Mouse (Mus musculus) cerebellum, adult 11 months (tissue): ENCODE data around the gene Mvb12b.

Experiments
- DNase-seq: peaks from one replicate; pipeline ENCODE4 v3.0.0; 2022

Gene Mvb12b

GRCm38 (mm10) chr2:33717821-33718351 is 169.9 kb downstream of the Mvb12b start:
- no peak for DNase-seq

GRCm38 (mm10) chr2:33717378-33717777 is 170.4 kb downstream of the Mvb12b start:
- no peak for DNase-seq

GRCm38 (mm10) chr2:33716878-33717277 is 170.9 kb downstream of the Mvb12b start:
- no peak for DNase-seq

GRCm38 (mm10) chr2:33714932-33715331 is 172.8 kb downstream of the Mvb12b start:
- DNase-seq, result no peak

- no peak for DNase-seq
These were observed 174.0 kb downstream of the Mvb12b start for GRCm38 (mm10) chr2:33713580-33714260.

GRCm38 (mm10) chr2:33712811-33713210 is 174.9 kb downstream of the Mvb12b start:
- no peak for DNase-seq

GRCm38 (mm10) chr2:33708831-33709230 is 178.9 kb downstream of the Mvb12b start:
- DNase-seq, result no peak

GRCm38 (mm10) chr2:33708096-33708495 is 179.7 kb downstream of the Mvb12b start:
- DNase-seq, result no peak

GRCm38 (mm10) chr2:33706403-33706802 is 181.3 kb downstream of the Mvb12b start:
- DNase-seq, result no peak

- DNase-seq, result no peak
These were observed 181.9 kb downstream of the Mvb12b start for GRCm38 (mm10) chr2:33705687-33706320.

GRCm38 (mm10) chr2:33703286-33703685 is 184.5 kb downstream of the Mvb12b start:
- no peak for DNase-seq

- DNase-seq, result no peak
These were observed 185.0 kb downstream of the Mvb12b start for GRCm38 (mm10) chr2:33702705-33703104.

GRCm38 (mm10) chr2:33701446-33701815 is 186.3 kb downstream of the Mvb12b start:
- no peak for DNase-seq

- DNase-seq, result no peak
These were observed 186.9 kb downstream of the Mvb12b start for GRCm38 (mm10) chr2:33700581-33701445.

GRCm38 (mm10) chr2:33698898-33699297 is 188.8 kb downstream of the Mvb12b start:
- DNase-seq, result no peak

GRCm38 (mm10) chr2:33696428-33696827 is 191.3 kb downstream of the Mvb12b start:
- DNase-seq, result no peak

GRCm38 (mm10) chr2:33693931-33694330 is 193.8 kb downstream of the Mvb12b start:
- DNase-seq, result no peak

- DNase-seq, result no peak
These were observed 197.8 kb downstream of the Mvb12b start for GRCm38 (mm10) chr2:33689880-33690462.

GRCm38 (mm10) chr2:33689155-33689879 is 198.4 kb downstream of the Mvb12b start:
- DNase-seq, result no peak

- DNase-seq, result no peak
These were observed 204.2 kb downstream of the Mvb12b start for GRCm38 (mm10) chr2:33683594-33683993.

- no peak for DNase-seq
These were observed 204.7 kb downstream of the Mvb12b start for GRCm38 (mm10) chr2:33683095-33683494.

- peak; percentile 54 for DNase-seq
These were observed 205.5 kb downstream of the Mvb12b start for GRCm38 (mm10) chr2:33682219-33682618.
